Mouse (Mus musculus): Measurements from ENCODE around the gene H2al1j. TPM values are rescaled to one million over a fixed set of nuclear protein-coding genes. Genes with fewer than 3 reads are reported as not detected.

H2al1j gene
- polyA plus RNA-seq, 1 experiment from 2014 or later: not detected

- no peak overlapping the region for H3K27ac ChIP-seq (ENCODE audit: low read depth, low read length)
- 68% methylated on average over 12 of the region's 12 CpGs for WGBS (ENCODE audit: insufficient replicate concordance)
- ATAC-seq (replicated peaks; ENCODE audit: insufficient number of reproducible peaks, low FRiP score, low TSS enrichment): no peak
- peaks cover 7% of the 10 kb centered on the region for H3K27me3 ChIP-seq (ENCODE audit: control insufficient read depth, insufficient read depth, low read length)
- H3K9me3 ChIP-seq (replicated peaks; ENCODE audit: control insufficient read depth, low read length): no peaks in the 10 kb centered on the region
- no peak overlapping the region for H3K4me3 ChIP-seq (ENCODE audit: low read depth, low read length)
- no peak overlapping the region for H3K4me2 ChIP-seq
- no peaks in the 10 kb centered on the region for H3K4me1 ChIP-seq (ENCODE audit: control insufficient read depth, insufficient read depth, low read length)
- no peak overlapping the region for H3K9ac ChIP-seq (ENCODE audit: low read depth, low read length)
- H3K36me3 ChIP-seq (ENCODE audit: control insufficient read depth, insufficient read depth, low read length): no peaks in the 10 kb centered on the region
Measured at GRCm38 (mm10) chrX:11365151-11365550, 37.5 kb downstream of the H2al1j start.

Other genes starting within 250 kb of the H2al1j start
- not detected in 2 replicates for gene H2al1a, start 28.6 kb upstream of the H2al1j start, polyA plus RNA-seq (2014; fragmentation: Nextera tagmentation; extraction: Ambion mirVana)
- gene H2al1b, start 25.4 kb upstream of the H2al1j start, polyA plus RNA-seq (2014; fragmentation: Nextera tagmentation; extraction: Ambion mirVana): not detected in 2 replicates
- gene H2al1c, start 22.2 kb upstream of the H2al1j start, polyA plus RNA-seq (2014; fragmentation: Nextera tagmentation; extraction: Ambion mirVana): not detected in 2 replicates
- not detected in 2 replicates for gene H2al1d, start 19.0 kb upstream of the H2al1j start, polyA plus RNA-seq (2014; fragmentation: Nextera tagmentation; extraction: Ambion mirVana)
- not detected in 2 replicates for gene H2al1e, start 15.9 kb upstream of the H2al1j start, polyA plus RNA-seq (2014; fragmentation: Nextera tagmentation; extraction: Ambion mirVana)
- gene H2al1f, start 12.7 kb upstream of the H2al1j start, polyA plus RNA-seq (2014; fragmentation: Nextera tagmentation; extraction: Ambion mirVana): not detected in 2 replicates
- not detected in 2 replicates for gene H2al1g, start 9.6 kb upstream of the H2al1j start, polyA plus RNA-seq (2014; fragmentation: Nextera tagmentation; extraction: Ambion mirVana)
- gene H2al1h, start 6.3 kb upstream of the H2al1j start, polyA plus RNA-seq (2014; fragmentation: Nextera tagmentation; extraction: Ambion mirVana): not detected in 2 replicates
- not detected in 2 replicates for gene H2al1i, start 3.2 kb upstream of the H2al1j start, polyA plus RNA-seq (2014; fragmentation: Nextera tagmentation; extraction: Ambion mirVana)

All from heart, embryonic 11.5 days (tissue).